Comparison of ENCODE assay signal across 27 mouse cellular contexts in genomic region chr13:37439477-37439876, GRCm38 (mm10).
A peak's percentile ranks its signal among the peaks of the same experiment; 100 is the strongest.
DNase-seq lines count a peak whose midpoint lies in the region; ATAC-seq and TF ChIP-seq lines count a peak whose summit lies in the region.
"Had no signal": no experiment of that assay in that cellular context is flagged by ENCODE, and none has a peak within 500 bp of the region (broad histone marks: within the 10 kb centered on the region; RNA-seq: fewer than 3 reads in every experiment).

No protein-coding gene starts in this region.

- no peak overlapping the region for H3K4me3 ChIP-seq in embryonic facial prominence, embryonic 15.5 days (replicated peaks)
- no peak overlapping the region for H3K4me3 ChIP-seq in embryonic facial prominence, embryonic 10.5 days
- no peak overlapping the region for H3K4me3 ChIP-seq in heart, embryonic 15.5 days
- H3K4me3 ChIP-seq in spleen, adult 2 months (ENCODE audit: extremely low read depth, insufficient read depth, insufficient read length) = peak overlapping the region; percentile 41
- no peak overlapping the region for H3K4me3 ChIP-seq in midbrain, embryonic 15.5 days
- H3K4me3 ChIP-seq: intestine, embryonic 15.5 days; liver, embryonic 15.5 days; neural tube, embryonic 15.5 days had no signal

- no peaks in the 10 kb centered on the region for H3K36me3 ChIP-seq in embryonic facial prominence, embryonic 15.5 days
- H3K36me3 ChIP-seq in embryonic facial prominence, embryonic 10.5 days (replicated peaks) = no peaks in the 10 kb centered on the region
- no peaks in the 10 kb centered on the region for H3K36me3 ChIP-seq in heart, embryonic 15.5 days
- no peaks in the 10 kb centered on the region for H3K36me3 ChIP-seq in spleen, adult 2 months (ENCODE audit: control insufficient read depth, insufficient read depth, low read length)
- no peaks in the 10 kb centered on the region for H3K36me3 ChIP-seq in midbrain, embryonic 15.5 days (replicated peaks)
- H3K36me3 ChIP-seq: intestine, embryonic 15.5 days; liver, embryonic 15.5 days; neural tube, embryonic 15.5 days had no signal

- H3K9me3 ChIP-seq in embryonic facial prominence, embryonic 15.5 days (replicated peaks) = no peaks in the 10 kb centered on the region
- H3K9me3 ChIP-seq in embryonic facial prominence, embryonic 10.5 days = no peaks in the 10 kb centered on the region
- no peaks in the 10 kb centered on the region for H3K9me3 ChIP-seq in heart, embryonic 15.5 days (replicated peaks)
- H3K9me3 ChIP-seq in midbrain, embryonic 15.5 days = no peaks in the 10 kb centered on the region
- H3K9me3 ChIP-seq: intestine, embryonic 15.5 days; liver, embryonic 15.5 days; neural tube, embryonic 15.5 days had no signal

- peaks cover 32% of the 10 kb centered on the region for H3K4me1 ChIP-seq in embryonic facial prominence, embryonic 15.5 days
- H3K4me1 ChIP-seq in embryonic facial prominence, embryonic 10.5 days = peaks cover 38% of the 10 kb centered on the region
- H3K4me1 ChIP-seq in heart, embryonic 15.5 days (replicated peaks) = peaks cover 23% of the 10 kb centered on the region
- peaks cover 14% of the 10 kb centered on the region; the same call in 1 of the 2 replicates for H3K4me1 ChIP-seq in spleen, adult 2 months (ENCODE audit: control insufficient read depth, insufficient read depth, insufficient read length)
- H3K4me1 ChIP-seq in midbrain, embryonic 15.5 days = peaks cover 5% of the 10 kb centered on the region; the same call in 1 of the 2 replicates

- H3K27ac ChIP-seq in embryonic facial prominence, embryonic 15.5 days (replicated peaks) = peak overlapping the region; percentile 24; the same call in 1 of the 2 replicates
- H3K27ac ChIP-seq in embryonic facial prominence, embryonic 10.5 days (replicated peaks) = no peak overlapping the region
- H3K27ac ChIP-seq in heart, embryonic 15.5 days = peak overlapping the region; percentile 7; the same call in 1 of the 2 replicates
- H3K27ac ChIP-seq in spleen, adult 2 months (ENCODE audit: insufficient read depth, low read length) = peak overlapping the region; percentile 75
- H3K27ac ChIP-seq in midbrain, embryonic 15.5 days = no peak overlapping the region
- H3K27ac ChIP-seq: hindbrain, postnatal 0 days; intestine, embryonic 15.5 days; liver, embryonic 15.5 days; neural tube, embryonic 15.5 days; stomach, postnatal 0 days had no signal

- no peak for DNase-seq in embryonic facial prominence, embryonic 10.5 days (ENCODE audit: low spot score)
- no peak for DNase-seq in heart, postnatal 10 days
- no peak for DNase-seq in spleen, adult 2 months (ENCODE audit: low read depth in 1 of 2, low spot score in 2 of 2)
- no peak for DNase-seq in spleen, postnatal 14 days (ENCODE audit: low spot score in 2 of 2)
- no peak for DNase-seq in kidney, postnatal 36 days
- DNase-seq: adrenal gland, postnatal 25 days; cerebellum, adult 2 months; cerebellum, postnatal 14 days; heart, postnatal 14 days; kidney, adult 2 months; kidney, postnatal 4 days; left cerebral cortex, postnatal 4 days; liver; lung, postnatal 10 days; midbrain, embryonic 14.5 days; retina, postnatal 1 day; right cerebral cortex, postnatal 14 days; thymus, adult 18-20 months had no signal

- H3K9ac ChIP-seq in embryonic facial prominence, embryonic 15.5 days = no peak overlapping the region
- H3K9ac ChIP-seq in heart, embryonic 15.5 days = no peak overlapping the region
- no peak overlapping the region for H3K9ac ChIP-seq in midbrain, embryonic 15.5 days
- H3K9ac ChIP-seq: intestine, embryonic 15.5 days; liver, embryonic 15.5 days; neural tube, embryonic 15.5 days had no signal

- 51% methylated on average over 7 of the region's 7 CpGs for WGBS in embryonic facial prominence, embryonic 15.5 days
- WGBS in embryonic facial prominence, embryonic 10.5 days = 73% methylated on average over 7 of the region's 7 CpGs
- WGBS in heart, embryonic 15.5 days = 66% methylated on average over 7 of the region's 7 CpGs
- 64% methylated on average over 7 of the region's 7 CpGs for WGBS in spleen, adult 2 months
- WGBS in midbrain, embryonic 15.5 days = 70% methylated on average over 7 of the region's 7 CpGs

- H3K4me2 ChIP-seq in embryonic facial prominence, embryonic 15.5 days (replicated peaks) = no peak overlapping the region
- H3K4me2 ChIP-seq in heart, embryonic 15.5 days = no peak overlapping the region
- H3K4me2 ChIP-seq in midbrain, embryonic 15.5 days = no peak overlapping the region
- H3K4me2 ChIP-seq: intestine, embryonic 15.5 days; liver, embryonic 15.5 days; neural tube, embryonic 15.5 days had no signal

- no peak for ATAC-seq in embryonic facial prominence, embryonic 15.5 days (ENCODE audit: insufficient number of reproducible peaks, low FRiP score, low TSS enrichment, low read depth)
- ATAC-seq in heart, embryonic 15.5 days (replicated peaks; ENCODE audit: insufficient number of reproducible peaks, insufficient read depth, low FRiP score, low read depth) = no peak
- no peak for ATAC-seq in midbrain, embryonic 15.5 days (replicated peaks)
- ATAC-seq: hindbrain, postnatal 0 days; intestine, embryonic 15.5 days had no signal

- no peaks in the 10 kb centered on the region for H3K27me3 ChIP-seq in embryonic facial prominence, embryonic 15.5 days
- H3K27me3 ChIP-seq in embryonic facial prominence, embryonic 10.5 days (replicated peaks; ENCODE audit: low read depth, poor library complexity, severe bottlenecking) = peaks cover 81% of the 10 kb centered on the region
- 0 out of 2 replicates have a peak, but pooled peaks cover 3% of the 10 kb centered on the region for H3K27me3 ChIP-seq in heart, embryonic 15.5 days
- H3K27me3 ChIP-seq in spleen, adult 2 months (ENCODE audit: control insufficient read depth, insufficient read depth, low read length) = no peaks in the 10 kb centered on the region
- H3K27me3 ChIP-seq in midbrain, embryonic 15.5 days (replicated peaks) = peaks cover 28% of the 10 kb centered on the region
- H3K27me3 ChIP-seq: CH12.LX had no signal

- no peak for TF ChIP-seq CTCF in spleen, adult 2 months (IDR thresholded peaks at IDR 0.05; ENCODE audit: extremely low read depth, insufficient read depth, insufficient read length, insufficient replicate concordance)

- no peak for TF ChIP-seq POLR2A in spleen, adult 2 months (IDR thresholded peaks at IDR 0.05; ENCODE audit: low read depth, low read length)

- intact Hi-C loops in heart, postnatal 10 days (cut with DNase I) = no loop called here

Comparison
In these comparisons a context has a peak if more than half of its experiments do, and no peak if none do; other contexts are left out.
1. H3K27ac ChIP-seq: peak in embryonic facial prominence, embryonic 15.5 days (single experiment), heart, embryonic 15.5 days (single experiment) and spleen, adult 2 months (single experiment); none in embryonic facial prominence, embryonic 10.5 days (single experiment) and midbrain, embryonic 15.5 days (single experiment).